Mouse (Mus musculus) lung, embryonic 14.5 days (tissue): ENCODE measurements around the gene Gm15128. TPM values are rescaled to one million over a fixed set of nuclear protein-coding genes. Genes with fewer than 3 reads are reported as not detected.
"Not testable (repeated sequence)": the region's sequence is repeated elsewhere in the genome, so short reads cannot be mapped to it uniquely, and the experiment has no call there.

Source experiments
- ATAC-seq: fragments of 200-750 bp; cut with Nextera tagmentation; 2 replicates; pipeline ENCODE4 v1.8.0; 2017; ENCODE audit warnings: mild to moderate bottlenecking, moderate TSS enrichment, moderate library complexity; ENCODE audit not compliant: insufficient read depth
- DNase-seq: peaks from one replicate; pipeline ENCODE4 v3.0.0-alpha.2; 2015
- H3K27ac ChIP-seq: fragments of 300-500 bp; sonication (generic); 2 replicates; pipeline ENCODE4 v1.5.1; 2014; ENCODE audit warnings: low read depth, mild to moderate bottlenecking, moderate library complexity
- H3K27me3 ChIP-seq: fragments of 300-500 bp; sonication (generic); 2 replicates; pipeline ENCODE4 v1.6.1; 2014; ENCODE audit warnings: low read length, control low read depth; ENCODE audit not compliant: insufficient read depth
- H3K36me3 ChIP-seq: fragments of 300-500 bp; sonication (generic); 2 replicates; pipeline ENCODE4 v1.6.1; 2014; ENCODE audit warnings: control low read depth; ENCODE audit not compliant: insufficient read depth
- H3K4me1 ChIP-seq: fragments of 300-500 bp; sonication (generic); 2 replicates; pipeline ENCODE4 v1.6.1; 2014; ENCODE audit warnings: antibody characterized with exemption, control low read depth; ENCODE audit not compliant: insufficient read depth
- H3K4me2 ChIP-seq: fragments of 300-500 bp; sonication (generic); 2 replicates; pipeline ENCODE4 v1.6.1; 2014; ENCODE audit warnings: mild to moderate bottlenecking
- H3K4me3 ChIP-seq: fragments of 300-500 bp; sonication (generic); 2 replicates; pipeline ENCODE4 v1.5.1; 2014; ENCODE audit warnings: low read depth, low read length
- H3K9ac ChIP-seq: fragments of 300-500 bp; sonication (generic); 2 replicates; pipeline ENCODE4 v1.6.1; 2014
- H3K9me3 ChIP-seq: fragments of 300-500 bp; sonication (generic); 2 replicates; pipeline ENCODE4 v1.6.1; 2016; ENCODE audit warnings: low read depth, low read length, control low read depth
- WGBS: fragments of 180-500 bp; shearing (Covaris S2); extraction: QIAGEN DNeasy Blood & Tissue Kit; methylation state at CpG from one replicate; pipeline ENCODE4 v1.1.7; 2014; 5-methylcytosine and 5-hydroxymethylcytosine counted together
- polyA plus RNA-seq: library from polyadenylated mRNA; unstranded; fragments of >200 nt; fragmentation: Nextera tagmentation; extraction: Ambion mirVana; gene quantifications from 2 replicates; pipeline ENCODE4 v1.2.1, GENCODE M21; 2014

The Gm15128 gene
- polyA plus RNA-seq: not detected in 2 replicates

DNA sequence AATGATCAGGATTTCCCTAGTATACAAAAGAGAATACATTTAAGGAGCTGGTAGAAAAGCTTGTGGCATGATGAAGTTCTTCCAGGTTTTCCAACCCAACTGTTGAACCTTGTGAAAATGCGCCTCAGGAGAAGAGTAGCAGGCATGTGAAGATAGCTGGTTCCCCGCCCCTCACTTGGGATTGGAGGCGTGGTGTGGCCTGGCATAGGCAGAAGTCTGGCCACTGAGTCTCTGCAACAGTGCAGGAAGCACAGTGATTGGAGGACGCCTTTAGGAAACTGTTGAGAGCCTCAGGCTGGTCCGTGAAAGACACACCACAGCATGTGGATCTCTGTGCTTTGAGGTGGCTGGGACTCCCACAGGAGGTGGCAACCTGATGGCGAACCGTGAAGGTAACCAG, at the start of gene Gm15128:
TSS of gene Gm15128 (plus strand) at position 301 of the 400 bp plus-strand sequence.
- not testable (repeated sequence) for H3K4me1 ChIP-seq, H3K4me2 ChIP-seq, H3K27ac ChIP-seq, H3K9me3 ChIP-seq, H3K36me3 ChIP-seq, DNase-seq, H3K4me3 ChIP-seq, H3K27me3 ChIP-seq, H3K9ac ChIP-seq, ATAC-seq
- 73% methylated on average over 7 of the region's 7 CpGs for WGBS

Other genes starting within 250 kb of the Gm15128 start
- 6.6 and 8.2 TPM in 2 replicates for gene Lrch2, start 211.9 kb upstream of the Gm15128 start, polyA plus RNA-seq
- not detected in 2 replicates for gene Gm15080, start 227.0 kb downstream of the Gm15128 start, polyA plus RNA-seq